Comparison of ENCODE assay signal across 8 mouse cellular contexts in genomic region chr11:70776830-70777571, GRCm38 (mm10). TPM values are rescaled to one million over a fixed set of nuclear protein-coding genes. Genes with fewer than 3 reads are reported as not detected.
DNase-seq lines count a peak whose midpoint lies in the region; ATAC-seq and TF ChIP-seq lines count a peak whose summit lies in the region.

No protein-coding gene starts in this region.

- H3K4me3 ChIP-seq in embryonic facial prominence, embryonic 12.5 days: no peak overlapping the region
- H3K4me3 ChIP-seq in heart, adult 2 months: no peak overlapping the region
- no peak overlapping the region for H3K4me3 ChIP-seq in kidney, adult 2 months (ENCODE audit: insufficient read depth, low read depth, low read length)
- no peak overlapping the region for H3K4me3 ChIP-seq in limb, embryonic 15.5 days
- H3K4me3 ChIP-seq in myocyte: no peak overlapping the region

- no peak overlapping the region for H3K27ac ChIP-seq in embryonic facial prominence, embryonic 12.5 days
- H3K27ac ChIP-seq in heart, adult 2 months: no peak overlapping the region
- no peak overlapping the region for H3K27ac ChIP-seq in kidney, adult 2 months (ENCODE audit: insufficient read depth, low read depth, low read length)
- H3K27ac ChIP-seq in limb, embryonic 15.5 days: no peak overlapping the region

- H3K4me1 ChIP-seq in embryonic facial prominence, embryonic 12.5 days: no peaks in the 10 kb centered on the region
- H3K4me1 ChIP-seq in heart, adult 2 months (ENCODE audit: control insufficient read depth, insufficient read depth, low read length): peaks cover 2% of the 10 kb centered on the region; the same call in 1 of the 2 replicates
- H3K4me1 ChIP-seq in kidney, adult 2 months (ENCODE audit: control insufficient read depth, insufficient read depth, low read length): no peaks in the 10 kb centered on the region; the same call in 1 of the 2 replicates
- H3K4me1 ChIP-seq in limb, embryonic 15.5 days: peaks cover 4% of the 10 kb centered on the region; the same call in 1 of the 2 replicates

- peaks cover 14% of the 10 kb centered on the region for H3K36me3 ChIP-seq in embryonic facial prominence, embryonic 12.5 days
- no peaks in the 10 kb centered on the region for H3K36me3 ChIP-seq in heart, adult 2 months (ENCODE audit: control insufficient read depth, insufficient read depth, low read length)
- no peaks in the 10 kb centered on the region for H3K36me3 ChIP-seq in kidney, adult 2 months (ENCODE audit: control insufficient read depth, insufficient read depth, low read length)
- H3K36me3 ChIP-seq in limb, embryonic 15.5 days: peaks cover 21% of the 10 kb centered on the region
- no peaks in the 10 kb centered on the region for H3K36me3 ChIP-seq in myocyte (ENCODE audit: control insufficient read depth, insufficient read depth)
- H3K36me3 ChIP-seq in splenic B cell, adult 2 months (ENCODE audit: control insufficient read depth, insufficient read depth, low read length, poor library complexity, severe bottlenecking): peaks cover 2% of the 10 kb centered on the region; the same call in 1 of the 2 replicates

- ATAC-seq in embryonic facial prominence, embryonic 12.5 days (ENCODE audit: insufficient number of reproducible peaks, insufficient read depth, low FRiP score, low TSS enrichment): 0 out of 2 replicates have a peak, but pooled peaks have one; percentile 52
- peak; percentile 52; the same call in 1 of the 2 replicates for ATAC-seq in limb, embryonic 15.5 days (ENCODE audit: insufficient number of reproducible peaks, low FRiP score, low TSS enrichment, low read depth)

- H3K79me2 ChIP-seq in heart, adult 2 months (replicated peaks; ENCODE audit: control insufficient read depth, insufficient read depth, low read length): no peaks in the 10 kb centered on the region
- no peaks in the 10 kb centered on the region for H3K79me2 ChIP-seq in myocyte (ENCODE audit: control insufficient read depth, insufficient read depth)

- no peak for TF ChIP-seq POLR2A in heart, adult 2 months (IDR thresholded peaks at IDR 0.05; ENCODE audit: insufficient read depth, low read depth, low read length)
- no peak for TF ChIP-seq POLR2A in kidney, adult 2 months (IDR thresholded peaks at IDR 0.05; ENCODE audit: low read depth, low read length)
- TF ChIP-seq POLR2A in myocyte (IDR thresholded peaks at IDR 0.05; ENCODE audit: insufficient read length, low read depth): no peak

- intact Hi-C loops in heart, adult 2 months (cut with DNase I): loop anchor here (1.0 kb wide), 1 partner anchor 38 kb away; no protein-coding TSS in a partner anchor

- TF ChIP-seq CTCF in heart, adult 2 months (IDR thresholded peaks at IDR 0.05): peak; percentile 93
- peak; percentile 98 for TF ChIP-seq CTCF in kidney, adult 2 months (conservative IDR thresholded peaks at IDR 0.05; ENCODE audit: insufficient read depth, insufficient read length, low read depth, low read length)

- no peaks in the 10 kb centered on the region for H3K9me3 ChIP-seq in embryonic facial prominence, embryonic 12.5 days
- H3K9me3 ChIP-seq in limb, embryonic 15.5 days: no peaks in the 10 kb centered on the region

- 26% methylated on average over 17 of the region's 17 CpGs for WGBS in embryonic facial prominence, embryonic 12.5 days
- 26% methylated on average over 17 of the region's 17 CpGs for WGBS in heart, adult 2 months
- WGBS in kidney, adult 2 months: 24% methylated on average over 17 of the region's 17 CpGs
- WGBS in limb, embryonic 15.5 days: 27% methylated on average over 17 of the region's 17 CpGs

- H3K9ac ChIP-seq in embryonic facial prominence, embryonic 12.5 days: 0 out of 2 replicates have a peak overlapping the region, but pooled peaks have one; percentile 7
- no peak overlapping the region for H3K9ac ChIP-seq in heart, adult 2 months (ENCODE audit: low read depth, low read length)
- H3K9ac ChIP-seq in limb, embryonic 15.5 days: no peak overlapping the region

- no peak overlapping the region for H3K4me2 ChIP-seq in embryonic facial prominence, embryonic 12.5 days (replicated peaks)
- no peak overlapping the region for H3K4me2 ChIP-seq in limb, embryonic 15.5 days
- no peak overlapping the region for H3K4me2 ChIP-seq in myocyte (ENCODE audit: low read depth)

- DNase-seq in 416B (ENCODE audit: low read depth): peak; percentile 87
- DNase-seq in adrenal gland, adult 8-10 months: peak; percentile 51
- peak; percentile 74 to 77 for DNase-seq in heart, adult 2 months
- DNase-seq in kidney, adult 2 months: peak; percentile 71
- DNase-seq in splenic B cell, adult 2 months (ENCODE audit: low read depth, low spot score): peak; percentile 91

- TF ChIP-seq EP300 in heart, adult 2 months (IDR thresholded peaks at IDR 0.05; ENCODE audit: insufficient read depth, low read depth, low read length): peak; percentile 92

- no peak overlapping the region for H3ac ChIP-seq in myocyte (ENCODE audit: control insufficient read depth, insufficient read length)

- no peaks in the 10 kb centered on the region for H3K27me3 ChIP-seq in embryonic facial prominence, embryonic 12.5 days
- H3K27me3 ChIP-seq in heart, adult 2 months (ENCODE audit: control insufficient read depth, insufficient read depth, low read length): no peaks in the 10 kb centered on the region
- H3K27me3 ChIP-seq in kidney, adult 2 months (replicated peaks; ENCODE audit: control insufficient read depth, insufficient read depth, low read length): no peaks in the 10 kb centered on the region
- no peaks in the 10 kb centered on the region for H3K27me3 ChIP-seq in limb, embryonic 15.5 days
- no peaks in the 10 kb centered on the region for H3K27me3 ChIP-seq in myocyte (ENCODE audit: control insufficient read depth, insufficient read depth, insufficient read length)
- H3K27me3 ChIP-seq in splenic B cell, adult 2 months (ENCODE audit: control insufficient read depth, insufficient read depth, low read length, poor library complexity, severe bottlenecking): no peaks in the 10 kb centered on the region

TF ChIP-seq in myocyte, 11 proteins besides CTCF, POLR2A, EP300 and RAD21:
- no peak for TF ChIP-seq TCF12 (IDR thresholded peaks at IDR 0.05; ENCODE audit: insufficient read depth, poor library complexity, severe bottlenecking)
- no peak for TF ChIP-seq REST (IDR thresholded peaks at IDR 0.05; ENCODE audit: insufficient read depth, insufficient read length)
- TF ChIP-seq POLR2AphosphoS2 (IDR thresholded peaks at IDR 0.05; ENCODE audit: insufficient read length, low read depth): peak; percentile 21
TF ChIP-seq in myocyte: peak in this region for 1.

RNA-seq across cellular contexts. Expression of gene Zfp3, which starts 13.0 kb away (rescaled TPM):
- total RNA-seq in adrenal gland, adult 8-10 months (2022): 10 to 100 TPM; 11.7 to 14.8 (median 13.9) TPM
- 6.8 and 7.5 TPM in 2 replicates for polyA plus RNA-seq in embryonic facial prominence, embryonic 12.5 days (2016; fragmentation: Nextera tagmentation; extraction: Ambion mirVana)
- 1 to 10 TPM; 7.5 to 8.5 TPM for total RNA-seq in heart, adult 2 months (2021)
- 1.5 and 3.5 TPM in 2 replicates for polyA plus RNA-seq in heart, adult 2 months (2012; rRNA removed)
- 1.7 and 2.4 TPM in 2 replicates for polyA plus RNA-seq in kidney, adult 2 months (2012; rRNA removed)
- 7.3 and 7.9 TPM in 2 replicates for polyA plus RNA-seq in limb, embryonic 15.5 days (2015; fragmentation: Nextera tagmentation; extraction: Ambion mirVana)
- polyA plus RNA-seq in myocyte (2012; fragmentation: generic; extraction: Trizol): 2.7 TPM

RNA-seq across cellular contexts. Expression of gene Scimp, which starts 35.4 kb away (rescaled TPM):
- 1 to 10 TPM; 1.1 to 2.7 (median 2.0) TPM for total RNA-seq in adrenal gland, adult 8-10 months (2022)
- not detected in 2 replicates for polyA plus RNA-seq in embryonic facial prominence, embryonic 12.5 days (2016; fragmentation: Nextera tagmentation; extraction: Ambion mirVana)
- total RNA-seq in heart, adult 2 months (2021): under 1 TPM; 0.27 to 0.70 TPM
- 0.84 and 1.00 TPM in 2 replicates for polyA plus RNA-seq in heart, adult 2 months (2012; rRNA removed)
- 1.7 and 2.4 TPM in 2 replicates for polyA plus RNA-seq in kidney, adult 2 months (2012; rRNA removed)
- 0.27 TPM in 1 of 2 replicates, not detected in the other for polyA plus RNA-seq in limb, embryonic 15.5 days (2015; fragmentation: Nextera tagmentation; extraction: Ambion mirVana)
- polyA plus RNA-seq in myocyte (2012; fragmentation: generic; extraction: Trizol): 0.10 TPM
